Mouse (Mus musculus): Measurements from ENCODE around the gene Atg4d.

GRCm38 (mm10) chr9:21224576-21225414, 40.3 kb upstream of the Atg4d start:
- TF ChIP-seq MAX (IDR thresholded peaks at IDR 0.05), result peak; percentile 46
- no peak for TF ChIP-seq CTCF (IDR thresholded peaks at IDR 0.05; ENCODE audit: control insufficient read depth, insufficient read depth, insufficient read length)
- no peak for TF ChIP-seq FOSL1 (IDR thresholded peaks at IDR 0.05; ENCODE audit: insufficient read depth, low read length, poor library complexity, severe bottlenecking)
- TF ChIP-seq USF1 (IDR thresholded peaks at IDR 0.05; ENCODE audit: low read depth), result no peak
- TF ChIP-seq MYOD1 (IDR thresholded peaks at IDR 0.05; ENCODE audit: control insufficient read depth, insufficient read length, low read depth), result no peak
- TF ChIP-seq CEBPB (IDR thresholded peaks at IDR 0.05; ENCODE audit: low read depth), result no peak
- TF ChIP-seq MYOG (IDR thresholded peaks at IDR 0.05; ENCODE audit: control insufficient read depth, extremely low read depth, insufficient read length), result no peak

Data from C2C12 (cell line).